Mouse (Mus musculus): Measurements from ENCODE around the gene Rbm24.

- no peak for TF ChIP-seq POLR2A (IDR thresholded peaks at IDR 0.05; ENCODE audit: control insufficient read depth, extremely low read depth, insufficient read depth, low read length, poor library complexity)
- no peak for TF ChIP-seq CTCF (IDR thresholded peaks at IDR 0.05; ENCODE audit: borderline replicate concordance, control insufficient read depth, extremely low read depth, insufficient read depth, low read length, poor library complexity)
Measured at GRCm38 (mm10) chr13:46418141-46418601, at the start of gene Rbm24.
